Mouse (Mus musculus): Measurements from ENCODE around the gene Bsn. TPM values are rescaled to one million over a fixed set of nuclear protein-coding genes. Genes with fewer than 3 reads are reported as not detected.

Bsn gene
- total and polyA plus RNA-seq, 2 experiments = under 0.01 TPM

- H3K36me3 ChIP-seq (ENCODE audit: control insufficient read depth, insufficient read depth, low read length) = no peaks in the 10 kb centered on the region
- no peaks in the 10 kb centered on the region for H3K79me2 ChIP-seq (ENCODE audit: control insufficient read depth, insufficient read depth, low read length)
- H3K4me1 ChIP-seq (ENCODE audit: control insufficient read depth, insufficient read depth, low read length) = no peaks in the 10 kb centered on the region
- DNase-seq (ENCODE audit: extremely low read depth, low read depth, low spot score) = no peak
- H3K4me3 ChIP-seq (ENCODE audit: insufficient read depth, low read depth, low read length) = no peak overlapping the region
- whole genome bisulfite sequencing = 87% methylated on average over 11 of the region's 11 CpGs
- H3K9ac ChIP-seq (ENCODE audit: low read depth, low read length) = no peak overlapping the region
- no peaks in the 10 kb centered on the region for H3K27me3 ChIP-seq (ENCODE audit: control insufficient read depth, insufficient read depth, low read length)
- H3K27ac ChIP-seq (replicated peaks; ENCODE audit: insufficient read depth, low read depth, low read length) = no peak overlapping the region
- TF ChIP-seq CTCF (IDR thresholded peaks at IDR 0.05; ENCODE audit: low read depth, low read length) = no peak
- TF ChIP-seq POLR2A (IDR thresholded peaks at IDR 0.05; ENCODE audit: extremely low read depth, insufficient read depth, low read length) = no peak
Observed at GRCm38 (mm10) chr9:108128248-108128647, 61.9 kb downstream of the Bsn start.

- 81% methylated on average over 17 of the region's 17 CpGs for WGBS
- no peak overlapping the region for H3K4me3 ChIP-seq (ENCODE audit: insufficient read depth, low read depth, low read length)
- H3K9ac ChIP-seq (ENCODE audit: low read depth, low read length) = no peak overlapping the region
Observed at GRCm38 (mm10) chr9:108126436-108127180, 63.6 kb downstream of the Bsn start.

GRCm38 (mm10) chr9:108125731-108126130 lies 64.5 kb downstream of the Bsn start:
- no peak overlapping the region for H3K4me3 ChIP-seq (ENCODE audit: insufficient read depth, low read depth, low read length)
- H3K27ac ChIP-seq (replicated peaks; ENCODE audit: insufficient read depth, low read depth, low read length) = no peak overlapping the region
- TF ChIP-seq CTCF (IDR thresholded peaks at IDR 0.05; ENCODE audit: low read depth, low read length) (no peak), POLR2A (IDR thresholded peaks at IDR 0.05; ENCODE audit: extremely low read depth, insufficient read depth, low read length) (no peak)
- DNase-seq (ENCODE audit: extremely low read depth, low read depth, low spot score) = no peak
- no peaks in the 10 kb centered on the region for H3K79me2 ChIP-seq (ENCODE audit: control insufficient read depth, insufficient read depth, low read length)
- no peaks in the 10 kb centered on the region for H3K36me3 ChIP-seq (ENCODE audit: control insufficient read depth, insufficient read depth, low read length)
- no peaks in the 10 kb centered on the region for H3K4me1 ChIP-seq (ENCODE audit: control insufficient read depth, insufficient read depth, low read length)
- WGBS = 93% methylated on average over 8 of the region's 8 CpGs
- H3K9ac ChIP-seq (ENCODE audit: low read depth, low read length) = no peak overlapping the region
- H3K27me3 ChIP-seq (ENCODE audit: control insufficient read depth, insufficient read depth, low read length) = no peaks in the 10 kb centered on the region

More at GRCm38 (mm10) chr9:108126436-108127180, 63.6 kb downstream of the Bsn start:
- H3K27ac ChIP-seq (replicated peaks; ENCODE audit: insufficient read depth, low read depth, low read length) = no peak overlapping the region
- H3K27me3 ChIP-seq (ENCODE audit: control insufficient read depth, insufficient read depth, low read length) = no peaks in the 10 kb centered on the region
- DNase-seq (ENCODE audit: extremely low read depth, low read depth, low spot score) = no peak
- TF ChIP-seq POLR2A (IDR thresholded peaks at IDR 0.05; ENCODE audit: extremely low read depth, insufficient read depth, low read length) (no peak), CTCF (IDR thresholded peaks at IDR 0.05; ENCODE audit: low read depth, low read length) (no peak)
- no peaks in the 10 kb centered on the region for H3K79me2 ChIP-seq (ENCODE audit: control insufficient read depth, insufficient read depth, low read length)
- no peaks in the 10 kb centered on the region for H3K4me1 ChIP-seq (ENCODE audit: control insufficient read depth, insufficient read depth, low read length)
- H3K36me3 ChIP-seq (ENCODE audit: control insufficient read depth, insufficient read depth, low read length) = no peaks in the 10 kb centered on the region

- TF ChIP-seq CTCF (IDR thresholded peaks at IDR 0.05; ENCODE audit: low read depth, low read length) = no peak
- no peak for TF ChIP-seq POLR2A (IDR thresholded peaks at IDR 0.05; ENCODE audit: extremely low read depth, insufficient read depth, low read length)
- Histone ChIP-seq H3K4me1 (ENCODE audit: control insufficient read depth, insufficient read depth, low read length) (no peaks in the 10 kb centered on the region), H3K36me3 (ENCODE audit: control insufficient read depth, insufficient read depth, low read length) (no peaks in the 10 kb centered on the region), H3K27me3 (ENCODE audit: control insufficient read depth, insufficient read depth, low read length) (no peaks in the 10 kb centered on the region), H3K27ac (replicated peaks; ENCODE audit: insufficient read depth, low read depth, low read length) (no peak overlapping the region), H3K9ac (ENCODE audit: low read depth, low read length) (no peak overlapping the region), H3K4me3 (ENCODE audit: insufficient read depth, low read depth, low read length) (no peak overlapping the region), H3K79me2 (ENCODE audit: control insufficient read depth, insufficient read depth, low read length) (no peaks in the 10 kb centered on the region)
- no peak for DNase-seq (ENCODE audit: extremely low read depth, low read depth, low spot score)
- WGBS = 93% methylated on average over 4 of the region's 4 CpGs
Observed at GRCm38 (mm10) chr9:108123916-108124315, 66.3 kb downstream of the Bsn start.

- no peak for TF ChIP-seq CTCF (IDR thresholded peaks at IDR 0.05; ENCODE audit: low read depth, low read length)
- TF ChIP-seq POLR2A (IDR thresholded peaks at IDR 0.05; ENCODE audit: extremely low read depth, insufficient read depth, low read length) = no peak
- 86% methylated on average over 10 of the region's 10 CpGs for WGBS
- Histone ChIP-seq H3K27ac (replicated peaks; ENCODE audit: insufficient read depth, low read depth, low read length) (no peak overlapping the region), H3K4me1 (ENCODE audit: control insufficient read depth, insufficient read depth, low read length) (no peaks in the 10 kb centered on the region), H3K4me3 (ENCODE audit: insufficient read depth, low read depth, low read length) (no peak overlapping the region), H3K36me3 (ENCODE audit: control insufficient read depth, insufficient read depth, low read length) (no peaks in the 10 kb centered on the region), H3K27me3 (ENCODE audit: control insufficient read depth, insufficient read depth, low read length) (no peaks in the 10 kb centered on the region), H3K79me2 (ENCODE audit: control insufficient read depth, insufficient read depth, low read length) (no peaks in the 10 kb centered on the region), H3K9ac (ENCODE audit: low read depth, low read length) (no peak overlapping the region)
- no peak for DNase-seq (ENCODE audit: extremely low read depth, low read depth, low spot score)
Observed at GRCm38 (mm10) chr9:108121170-108121969, 68.8 kb downstream of the Bsn start.
